Mouse (Mus musculus) MEL-GATA-1-ER (cell line): ENCODE data around the gene Zfp143.
"Not testable (repeated sequence)": the region's sequence is repeated elsewhere in the genome, so short reads cannot be mapped to it uniquely, and the experiment has no call there.

Experiments
- DNase-seq: peaks from one replicate; pipeline ENCODE4 v3.0.0-alpha.2; 2012; ENCODE audit warnings: low read depth; ENCODE audit errors: extremely low read depth

Gene Zfp143

DNA sequence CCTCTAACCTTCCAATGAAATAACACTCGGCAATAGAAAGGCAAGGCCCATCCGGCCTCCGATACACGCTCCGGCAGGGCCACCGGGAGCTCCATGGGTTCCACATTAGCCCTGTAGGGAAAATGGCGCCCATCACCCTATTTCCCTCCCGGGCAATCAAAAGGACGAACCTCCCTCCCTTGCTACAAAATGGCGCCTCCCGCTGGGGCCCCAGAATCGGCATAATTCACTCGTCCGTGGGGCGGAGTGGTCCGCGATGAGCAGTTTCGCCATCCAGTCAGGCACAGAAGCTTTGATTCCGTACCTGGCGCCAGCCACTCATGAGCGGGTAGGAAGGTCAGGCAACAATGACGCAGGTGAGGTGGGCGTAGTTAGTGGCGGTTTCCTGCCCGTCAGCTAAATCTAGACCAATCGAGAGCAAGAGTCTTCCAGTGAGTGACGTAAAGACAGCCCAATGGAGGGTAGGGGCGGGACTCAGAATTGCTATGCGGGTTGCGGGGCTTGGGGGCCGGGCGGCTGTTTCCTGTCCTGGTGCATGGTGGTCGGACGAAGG is at the start of gene Zfp143:
Gene Zfp143, plus strand, starts transcription at position 19 of the 553 bp plus-strand sequence.
- peak; percentile 99 for DNase-seq

DNA sequence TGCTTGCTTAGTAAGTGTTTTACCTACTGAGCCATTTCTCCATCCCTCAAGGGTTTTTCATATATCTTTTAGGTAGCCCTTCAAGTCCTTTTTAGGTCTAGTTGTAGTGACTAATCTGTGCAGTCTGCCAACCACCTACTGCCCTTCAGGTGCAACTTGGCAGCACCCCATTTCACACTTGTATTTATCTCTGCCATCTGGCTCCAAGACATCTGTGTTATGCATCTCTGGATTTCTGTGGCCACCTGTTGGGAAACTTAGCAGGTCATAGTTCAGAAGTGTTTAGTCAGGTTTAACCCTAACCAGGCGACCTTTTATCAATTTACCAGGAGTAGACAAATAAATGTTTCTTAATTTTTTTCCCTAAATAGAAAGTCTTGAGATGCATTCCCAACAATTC is 49.6 kb upstream of the Zfp143 start:
- no peak for DNase-seq

DNA sequence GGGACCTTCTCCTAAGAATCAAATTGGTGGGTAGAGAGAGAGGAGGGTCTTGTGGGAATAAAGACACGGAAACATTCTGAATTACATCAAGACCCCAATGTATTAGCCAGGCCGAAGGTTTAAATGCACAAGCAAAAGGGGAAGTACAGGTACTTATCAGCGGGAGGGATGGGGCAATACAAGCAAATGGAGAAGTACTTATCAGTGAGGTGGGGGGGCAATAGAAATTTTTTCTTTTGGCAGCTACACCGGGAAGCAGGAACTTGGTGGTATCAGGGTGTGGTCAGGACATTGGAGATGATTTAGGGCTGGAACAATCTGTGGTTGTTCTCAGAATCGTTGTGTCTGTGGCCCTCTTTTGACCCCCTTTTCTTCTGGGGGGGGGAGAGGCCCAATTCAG is 46.7 kb upstream of the Zfp143 start:
- DNase-seq: peak; percentile 54

DNA sequence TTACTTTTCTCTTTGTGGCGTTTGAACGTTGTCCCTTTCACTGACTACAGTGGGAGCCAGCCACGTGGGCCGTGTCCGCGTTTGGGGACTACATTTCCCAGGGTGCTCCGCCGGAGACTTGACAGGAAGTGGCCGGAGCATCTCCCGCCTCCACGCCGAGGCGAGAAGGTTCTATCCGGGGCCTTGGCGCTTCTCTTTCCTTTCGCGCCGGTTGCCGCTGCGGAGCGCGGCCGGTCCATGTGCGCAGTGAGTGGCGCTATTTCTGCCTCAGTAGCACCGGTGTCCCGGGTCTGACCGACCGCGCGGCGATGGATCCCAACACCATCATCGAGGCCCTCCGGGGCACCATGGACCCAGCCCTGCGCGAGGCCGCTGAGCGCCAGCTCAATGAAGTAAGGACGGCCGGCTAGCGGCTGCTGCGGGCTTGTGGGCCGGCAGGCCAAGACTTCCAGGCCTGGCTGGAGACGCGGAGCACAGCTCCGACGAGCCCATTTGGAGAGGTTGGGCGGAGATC is 42.8 kb upstream of the Zfp143 start, which contains the start of gene Ipo7:
Gene Ipo7, plus strand, starts transcription at position 158 of the 514 bp plus-strand sequence.
- DNase-seq: peak; percentile 83

DNA sequence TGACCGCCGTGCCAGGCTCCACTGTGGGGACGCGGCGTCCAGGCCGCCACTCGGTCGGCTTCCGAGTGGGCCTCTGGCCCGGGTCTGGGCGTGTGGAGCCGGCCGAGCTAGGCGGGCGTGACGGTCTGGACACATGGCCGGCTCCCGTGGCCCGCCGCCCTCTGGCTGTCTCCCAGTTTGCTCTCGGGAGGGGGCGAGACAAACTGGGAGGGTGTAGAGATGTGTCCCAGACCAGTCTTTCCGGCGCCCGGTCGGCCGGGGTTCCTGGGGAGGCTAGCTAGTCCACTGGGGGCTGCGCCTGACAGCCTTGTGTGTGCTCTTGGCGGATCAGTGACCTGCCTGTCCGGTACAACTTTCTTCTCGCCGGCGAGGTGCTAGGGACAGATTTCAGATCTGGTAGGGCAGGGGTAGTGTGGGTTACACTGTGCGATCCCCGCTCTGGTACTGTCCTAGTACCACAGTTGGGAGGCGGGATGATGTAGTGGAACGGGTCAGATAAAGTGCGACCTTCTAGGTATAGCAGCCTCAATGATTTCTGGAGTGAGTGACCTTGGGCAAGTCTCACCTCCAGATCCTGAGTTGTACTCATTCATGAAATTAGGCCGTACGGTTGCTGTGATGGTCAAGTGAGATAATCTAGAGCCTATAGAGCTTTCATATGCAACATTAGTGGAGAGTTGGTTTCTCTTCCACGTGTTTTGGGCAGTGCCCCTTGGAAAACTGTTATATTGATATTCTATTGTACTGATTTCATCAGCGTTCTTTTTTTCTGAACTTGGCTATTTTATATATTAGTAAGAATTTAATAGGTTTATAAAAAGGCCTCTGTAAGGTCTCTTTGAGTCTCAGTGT is 42.2 kb upstream of the Zfp143 start:
- DNase-seq: peak; percentile 29

DNA sequence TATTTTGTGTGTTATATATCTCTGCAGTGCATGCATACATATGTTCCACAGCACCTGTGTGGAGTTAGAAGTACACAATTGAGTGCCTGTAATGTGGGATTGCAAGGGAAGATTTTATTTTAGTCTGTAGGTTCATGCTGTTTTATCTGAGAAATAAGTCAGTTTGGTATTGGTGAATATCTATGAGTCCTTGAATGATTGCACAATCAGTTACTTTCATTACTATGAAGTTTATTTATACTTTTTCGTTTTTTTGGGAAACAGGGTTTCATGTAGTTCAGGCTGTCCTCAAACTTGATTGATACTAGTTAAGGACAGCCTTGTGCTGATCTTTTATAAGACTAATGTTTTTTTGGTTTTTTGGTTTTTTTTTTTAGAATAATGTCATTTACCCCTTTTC is 37.5 kb upstream of the Zfp143 start:
- DNase-seq: no peak

DNA sequence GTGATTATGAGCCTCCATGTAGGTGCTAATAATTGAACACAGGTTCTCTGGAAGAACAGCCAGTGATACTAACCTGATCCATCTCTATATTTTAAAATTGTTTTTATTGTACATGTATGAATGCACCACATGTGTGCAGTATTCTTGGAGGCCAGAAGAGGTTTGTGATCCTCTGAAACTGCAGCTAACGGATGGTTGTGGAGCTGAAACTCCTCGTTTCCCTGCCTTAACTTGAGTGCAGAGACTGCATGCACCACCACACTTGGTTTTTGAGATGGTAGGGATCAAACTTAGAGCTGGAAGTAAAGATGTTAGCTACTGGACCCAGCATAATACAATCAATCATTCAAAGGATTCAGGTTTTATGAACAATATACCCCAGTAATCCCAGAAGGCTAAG is 34.4 kb upstream of the Zfp143 start:
- DNase-seq: no peak

DNA sequence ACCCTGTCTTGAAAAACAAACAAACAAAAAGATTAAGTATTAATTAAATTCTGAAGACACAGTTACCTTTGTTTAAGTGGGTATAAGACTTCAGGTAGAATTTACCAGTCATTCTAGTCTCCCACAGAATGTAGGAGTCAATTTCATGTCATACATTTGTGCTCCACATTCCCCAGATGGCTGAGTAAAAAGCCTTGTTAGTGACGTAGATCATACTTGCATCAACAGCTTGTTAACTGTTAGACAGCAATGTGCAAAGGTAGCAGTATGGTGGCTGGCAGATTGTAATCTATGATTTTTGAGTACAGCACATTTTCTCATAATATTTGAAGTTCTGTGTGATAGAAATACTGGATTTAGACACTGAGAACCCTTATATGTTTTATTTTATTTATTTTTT is 32.2 kb upstream of the Zfp143 start:
- no peak for DNase-seq

DNA sequence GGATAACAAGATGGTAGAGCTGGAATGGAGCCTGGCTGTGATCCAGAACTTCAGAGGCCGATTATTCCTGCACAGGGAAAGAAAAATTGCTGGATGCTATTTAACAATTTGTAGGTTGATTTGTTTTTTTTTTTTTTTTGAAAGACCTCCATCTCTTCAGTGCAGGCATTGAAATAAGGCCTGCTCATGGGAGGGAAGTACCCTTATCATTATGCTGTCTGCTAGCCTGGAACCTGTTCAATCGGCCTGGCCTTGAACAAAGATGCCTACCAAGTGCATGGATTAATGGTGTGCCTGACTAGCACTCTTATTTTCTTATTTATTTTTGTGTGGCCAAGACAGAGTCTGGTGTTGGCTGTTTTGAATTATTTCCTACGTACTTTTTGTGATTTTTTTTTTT is 30.7 kb upstream of the Zfp143 start:
- no peak for DNase-seq

DNA sequence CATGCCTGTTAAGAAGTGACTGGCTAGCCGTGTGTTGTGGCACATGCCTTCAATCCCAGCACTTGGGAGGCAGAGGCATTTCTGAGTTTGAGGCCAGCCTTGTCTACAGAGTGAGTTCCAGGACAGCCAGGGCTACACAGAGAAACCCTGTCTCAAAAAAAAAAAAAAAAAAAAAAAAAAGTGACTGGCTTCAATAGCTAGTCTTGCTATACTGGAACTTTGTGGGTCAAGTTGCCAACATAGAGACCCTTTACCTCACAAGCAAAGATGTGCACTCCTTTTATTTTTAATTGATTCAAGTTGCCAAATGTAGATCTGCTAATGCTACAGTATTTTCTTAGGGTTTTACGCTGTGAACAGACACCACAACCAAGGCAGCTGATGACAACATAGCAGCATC is 3.3 kb upstream of the Zfp143 start:
- DNase-seq: not testable (repeated sequence)

DNA sequence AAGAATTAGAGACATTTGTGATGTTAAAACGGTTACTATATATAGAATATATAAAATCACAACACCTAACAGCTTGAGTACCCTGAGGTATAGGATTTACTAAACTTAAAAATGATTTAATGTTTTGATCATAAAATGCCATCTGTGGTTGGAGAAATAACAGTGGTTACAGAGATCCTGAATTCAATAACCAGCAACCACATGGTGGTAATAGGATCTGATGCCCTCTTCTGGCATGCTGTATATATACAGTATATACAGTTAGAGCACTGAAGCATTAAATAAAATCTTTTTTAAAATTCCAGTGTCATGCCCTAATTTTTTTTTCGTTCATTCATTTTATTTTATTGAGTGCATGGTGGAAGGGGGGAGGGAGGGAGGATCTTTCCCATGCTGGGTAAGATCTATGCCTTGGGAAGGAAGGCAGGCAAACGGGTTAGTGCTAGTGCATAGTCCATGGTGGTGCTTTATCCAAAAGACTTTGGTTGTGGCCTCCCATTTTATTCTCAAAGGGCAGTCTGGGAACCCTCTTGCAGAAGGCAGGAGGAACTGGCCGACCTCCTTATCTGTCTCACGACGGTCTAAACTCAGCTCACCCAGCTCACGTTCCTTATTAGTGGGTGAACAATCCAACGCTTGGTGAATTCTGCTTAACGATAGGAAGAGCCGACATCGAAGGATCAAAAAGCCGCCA is 1.8 kb upstream of the Zfp143 start:
- peak; percentile 60 for DNase-seq

DNA sequence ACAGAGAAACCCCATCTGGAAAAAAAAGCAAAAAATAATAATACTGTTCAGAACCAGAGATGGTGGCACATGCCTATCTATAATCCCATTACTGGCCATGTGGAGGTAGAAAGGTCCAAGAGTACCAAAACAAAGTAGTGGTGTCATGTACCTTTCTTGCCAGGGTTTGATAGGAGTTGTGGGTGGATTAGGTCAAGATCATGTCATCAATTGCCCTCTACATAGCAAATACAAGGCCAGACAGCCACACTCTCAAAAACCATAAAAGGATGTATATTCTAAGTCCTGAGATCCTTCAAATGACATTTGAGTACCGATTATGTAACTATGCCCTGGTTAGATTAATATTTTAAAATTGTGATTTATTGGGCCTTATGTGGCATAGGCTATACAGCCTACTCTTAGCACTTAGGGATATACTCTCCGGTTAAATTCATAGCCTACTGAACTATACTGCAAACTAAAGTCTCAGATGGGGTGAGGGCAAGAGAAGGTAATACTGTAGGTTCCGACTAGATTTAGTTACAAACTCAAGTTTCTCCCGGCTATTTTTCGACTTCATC is 830 bp upstream of the Zfp143 start:
- DNase-seq: no peak

DNA sequence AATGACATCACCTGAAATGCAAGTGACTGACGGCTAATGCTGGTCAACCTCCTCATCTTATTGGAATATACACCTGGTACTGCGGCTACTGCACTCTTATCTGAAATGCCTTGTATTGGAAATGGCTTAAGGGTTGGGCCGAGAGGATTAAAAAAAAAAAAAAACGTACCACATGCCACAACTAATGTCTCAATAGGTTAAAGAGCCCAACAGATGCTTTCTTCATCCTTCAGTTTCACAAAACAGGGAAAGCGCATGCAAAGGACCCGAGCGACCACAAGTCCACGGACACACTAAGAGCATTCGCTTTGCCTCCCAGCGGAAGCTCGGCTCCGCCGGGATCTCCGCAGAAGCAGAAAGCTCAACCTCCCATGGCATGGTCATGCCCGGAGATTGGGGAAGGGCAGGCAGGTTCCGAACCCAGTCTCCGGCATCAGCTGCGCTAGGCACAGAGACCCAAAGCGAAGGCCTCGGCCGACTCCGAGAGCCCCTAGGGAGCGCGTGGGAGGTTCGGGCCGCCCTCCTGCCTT is 283 bp upstream of the Zfp143 start:
- DNase-seq: peak; percentile 51

DNA sequence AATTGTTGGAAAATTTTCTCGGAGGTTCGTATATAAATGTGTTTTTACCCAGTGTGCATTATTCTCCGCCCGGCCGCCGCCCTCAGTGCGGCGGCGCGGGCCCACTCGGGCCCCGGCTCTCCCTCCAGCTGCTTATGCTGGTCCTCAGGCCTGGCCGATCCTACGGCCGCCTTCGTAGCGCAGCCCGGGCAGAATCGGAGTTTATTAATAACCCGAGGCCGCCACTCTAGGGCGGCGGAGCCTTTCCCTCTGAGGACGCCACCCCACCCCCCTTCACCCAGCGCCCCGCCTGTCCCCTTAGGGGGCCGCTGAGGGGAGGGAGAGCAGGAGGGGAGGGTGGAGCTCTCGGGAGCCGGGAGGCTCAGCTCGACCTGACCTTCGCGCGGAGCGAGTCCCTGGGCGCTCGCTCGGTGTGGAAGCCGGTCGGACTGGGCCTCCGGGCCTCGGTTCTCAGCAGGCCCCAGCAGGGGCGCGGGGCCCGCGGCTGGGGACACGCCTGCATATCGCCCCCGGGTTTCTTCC is 796 bp downstream of the Zfp143 start:
- DNase-seq: no peak

DNA sequence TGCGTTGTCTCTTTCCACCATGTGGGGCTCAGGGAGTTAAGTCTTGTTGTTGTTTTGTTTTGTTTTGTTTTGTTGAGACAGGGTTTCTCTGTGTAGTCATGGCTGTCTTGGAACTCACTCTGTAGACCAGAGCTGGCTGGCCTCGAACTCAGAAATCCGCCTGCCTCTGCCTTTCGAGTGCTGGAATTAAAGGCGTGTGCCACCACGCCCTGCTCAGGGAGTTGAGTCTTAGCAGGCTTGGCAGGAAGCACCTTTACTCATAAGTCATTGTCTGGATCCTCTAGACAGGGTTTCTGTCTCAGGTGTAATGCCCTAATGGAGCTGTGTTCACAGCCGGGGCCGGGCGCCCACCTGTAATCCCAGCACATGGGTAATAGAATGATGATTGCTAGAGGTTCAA is 2.7 kb downstream of the Zfp143 start:
- no peak for DNase-seq

DNA sequence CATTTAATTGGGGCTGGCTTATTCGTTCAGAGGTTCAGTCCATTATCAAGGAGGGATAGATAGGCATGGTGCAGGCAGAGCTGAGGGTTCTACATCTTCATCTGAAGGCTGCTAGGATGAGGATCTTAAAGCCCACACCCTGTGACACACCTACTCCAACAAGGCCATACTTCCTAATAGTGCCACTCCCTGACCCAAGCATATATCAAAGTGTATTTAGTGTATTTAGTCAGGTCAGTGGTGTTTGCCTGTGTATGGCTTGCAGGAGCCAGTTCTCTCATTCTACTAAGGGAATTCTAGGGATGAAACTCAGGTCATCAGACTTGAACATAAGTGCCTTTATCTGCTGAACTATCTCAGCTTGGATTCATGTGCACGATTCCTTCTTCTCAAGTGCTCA is 8.1 kb downstream of the Zfp143 start:
- no peak for DNase-seq

DNA sequence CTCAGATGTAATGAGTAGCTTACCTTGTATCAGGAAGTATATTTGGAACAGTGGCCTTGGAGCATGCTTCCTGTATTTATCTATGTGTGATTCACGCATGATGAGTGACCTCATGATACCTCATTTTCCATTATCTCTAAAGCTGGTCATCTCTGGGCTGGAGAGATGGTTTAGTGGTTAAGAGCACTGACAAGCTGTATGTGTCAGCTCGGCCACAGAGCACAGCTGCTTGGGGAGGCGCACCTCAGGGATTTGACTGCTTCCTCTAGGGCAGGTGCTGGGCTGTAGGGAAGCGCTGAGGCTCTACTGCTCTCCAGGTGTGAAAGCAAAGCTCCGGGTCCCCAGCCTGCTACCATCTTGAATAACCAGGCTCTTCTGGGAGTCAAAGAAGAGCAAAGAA is 17.2 kb downstream of the Zfp143 start:
- DNase-seq: no peak

DNA sequence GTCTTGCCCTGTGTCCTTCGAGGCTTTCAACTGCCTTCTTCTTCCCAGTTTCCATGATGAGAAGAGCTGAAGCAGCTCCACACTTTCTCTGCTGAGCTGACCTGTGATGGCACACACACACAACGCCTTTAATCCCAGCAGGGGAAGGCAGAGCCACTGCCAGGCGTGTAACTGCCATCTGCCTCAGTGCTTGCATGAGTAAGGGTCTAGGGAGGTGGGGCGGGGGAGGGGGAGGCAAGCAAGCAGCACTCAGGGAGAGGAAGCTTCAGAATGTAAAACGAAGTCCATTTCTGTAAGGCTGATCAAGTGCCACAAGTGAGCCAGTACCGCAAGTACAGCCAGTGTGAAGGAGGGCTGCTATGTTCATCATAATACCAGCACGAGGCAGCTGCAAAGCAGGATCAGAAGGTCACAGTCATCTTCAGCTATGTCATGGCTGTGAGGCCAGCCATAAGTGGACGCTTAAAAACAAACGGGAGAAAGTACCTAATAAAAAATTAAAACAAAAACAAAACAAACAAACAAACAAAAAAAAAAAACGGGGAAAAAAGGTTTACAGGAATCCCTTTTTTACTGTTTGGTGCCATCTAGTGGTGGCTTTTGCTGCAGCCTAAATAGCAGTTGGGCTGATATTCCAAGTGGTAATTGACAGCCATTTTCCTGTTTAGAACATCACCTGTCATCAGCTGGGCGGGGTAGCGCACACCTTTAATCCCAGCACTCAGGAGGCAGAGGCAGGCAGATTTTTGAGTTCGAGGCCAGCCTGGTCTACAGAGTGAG is 22.6 kb downstream of the Zfp143 start:
- peak; percentile 19 for DNase-seq

DNA sequence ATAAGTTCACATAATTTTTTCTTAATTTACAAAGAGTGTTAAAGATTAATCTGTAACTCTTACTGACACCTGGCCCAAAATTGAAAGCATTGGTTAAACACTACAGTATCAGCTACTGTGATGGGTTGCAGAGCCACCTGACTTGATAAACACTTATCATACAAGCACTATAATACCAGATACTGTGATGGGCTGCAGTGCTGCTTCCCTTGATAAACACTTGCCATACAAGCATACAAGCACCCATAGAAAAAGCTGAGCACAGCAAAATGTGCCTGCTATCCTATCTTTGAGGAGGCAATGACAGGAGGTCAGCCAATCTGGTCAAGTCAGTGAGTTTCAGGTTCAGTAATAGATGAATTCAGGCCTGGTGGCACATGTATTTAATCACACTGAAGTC is 24.2 kb downstream of the Zfp143 start:
- no peak for DNase-seq

DNA sequence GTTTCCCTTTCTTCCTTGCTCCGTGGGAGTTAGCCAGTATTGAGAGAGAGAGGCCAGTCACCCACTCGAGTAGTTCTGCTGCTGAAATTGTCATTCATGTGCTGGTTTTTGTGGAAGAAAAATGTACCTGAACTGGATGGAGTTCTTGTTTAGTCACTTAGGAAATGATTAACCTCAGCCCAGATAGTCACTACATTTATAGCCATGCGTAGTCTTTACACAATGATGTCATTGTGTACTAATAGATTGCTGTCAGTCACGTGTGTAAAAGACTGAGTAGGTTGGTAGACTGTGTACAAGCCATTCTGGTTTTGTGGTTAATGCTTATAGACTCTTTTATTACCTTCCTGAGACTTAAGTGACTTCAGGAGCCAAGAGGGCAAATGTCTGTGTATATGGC is 26.9 kb downstream of the Zfp143 start:
- no peak for DNase-seq

DNA sequence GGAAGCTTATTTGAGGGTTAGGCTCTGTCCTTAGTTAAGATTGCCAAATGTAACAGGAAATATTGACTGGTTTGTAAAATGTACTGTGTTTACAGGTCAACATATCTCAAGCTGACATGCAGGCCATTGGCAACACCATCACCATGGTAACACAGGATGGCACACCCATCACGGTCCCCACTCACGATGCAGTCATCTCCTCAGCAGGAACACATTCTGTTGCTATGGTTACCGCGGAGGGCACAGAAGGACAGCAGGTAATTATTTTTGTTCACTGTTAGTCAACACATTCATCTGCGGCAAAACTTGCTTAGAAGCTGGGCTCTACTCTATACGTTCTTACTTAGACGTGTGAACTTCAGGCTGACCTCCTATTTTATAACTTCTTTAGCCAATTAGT is 30.7 kb downstream of the Zfp143 start:
- no peak for DNase-seq
